Mouse (Mus musculus): Measurements from ENCODE around the gene Disp1. TPM values are rescaled to one million over a fixed set of nuclear protein-coding genes. Genes with fewer than 3 reads are reported as not detected.
A peak's percentile ranks its signal among the peaks of the same experiment; 100 is the strongest.

Disp1 gene
- total RNA-seq, 4 experiments from 2014 or later = 6.9 to 8.5 (median 7.4) TPM

GRCm38 (mm10) chr1:183091203-183091602 is 130.1 kb downstream of the Disp1 start:
- no peak for DNase-seq (ENCODE audit: low spot score in 2 of 2)

GRCm38 (mm10) chr1:183088661-183089060 is 132.7 kb downstream of the Disp1 start:
- DNase-seq (ENCODE audit: low spot score in 2 of 2) = no peak

GRCm38 (mm10) chr1:183086843-183087242 is 134.5 kb downstream of the Disp1 start:
- DNase-seq (ENCODE audit: low spot score in 2 of 2) = no peak

GRCm38 (mm10) chr1:183084085-183085050 is 137.0 kb downstream of the Disp1 start:
- peak in 1 of 2 experiments; percentile 54 for DNase-seq (ENCODE audit: low spot score in 2 of 2)

GRCm38 (mm10) chr1:183082436-183082835 is 138.9 kb downstream of the Disp1 start:
- no peak for DNase-seq (ENCODE audit: low spot score in 2 of 2)

- no peak for DNase-seq (ENCODE audit: low spot score in 2 of 2)
These were observed 140.2 kb downstream of the Disp1 start for GRCm38 (mm10) chr1:183081126-183081525.

GRCm38 (mm10) chr1:183075121-183075822 is 146.1 kb downstream of the Disp1 start:
- peak in 1 of 2 experiments; percentile 44 for DNase-seq (ENCODE audit: low spot score in 2 of 2)

GRCm38 (mm10) chr1:183072263-183073050 is 148.9 kb downstream of the Disp1 start:
- DNase-seq (ENCODE audit: low spot score in 2 of 2) = no peak

- no peak for DNase-seq (ENCODE audit: low spot score in 2 of 2)
These were observed 151.2 kb downstream of the Disp1 start for GRCm38 (mm10) chr1:183069954-183070649.

GRCm38 (mm10) chr1:183067807-183068206 is 153.5 kb downstream of the Disp1 start:
- no peak for DNase-seq (ENCODE audit: low spot score in 2 of 2)

- no peak for DNase-seq (ENCODE audit: low spot score in 2 of 2)
These were observed 154.3 kb downstream of the Disp1 start for GRCm38 (mm10) chr1:183066981-183067380.

GRCm38 (mm10) chr1:183060611-183061010 is 160.7 kb downstream of the Disp1 start:
- no peak for DNase-seq (ENCODE audit: low spot score in 2 of 2)

GRCm38 (mm10) chr1:183056289-183056655 is 165.1 kb downstream of the Disp1 start:
- DNase-seq (ENCODE audit: low spot score in 2 of 2) = no peak

- DNase-seq (ENCODE audit: low spot score in 2 of 2) = no peak
These were observed 165.6 kb downstream of the Disp1 start for GRCm38 (mm10) chr1:183055608-183056288.

GRCm38 (mm10) chr1:183052663-183053062 is 168.7 kb downstream of the Disp1 start:
- DNase-seq (ENCODE audit: low spot score in 2 of 2) = no peak

- DNase-seq (ENCODE audit: low spot score in 2 of 2) = no peak
These were observed 172.0 kb downstream of the Disp1 start for GRCm38 (mm10) chr1:183049295-183049694.

- DNase-seq (ENCODE audit: low spot score in 2 of 2) = no peak
These were observed 173.3 kb downstream of the Disp1 start for GRCm38 (mm10) chr1:183047913-183048523.

GRCm38 (mm10) chr1:183047191-183047912 is 174.0 kb downstream of the Disp1 start:
- no peak for DNase-seq (ENCODE audit: low spot score in 2 of 2)

- no peak for DNase-seq (ENCODE audit: low spot score in 2 of 2)
These were observed 175.2 kb downstream of the Disp1 start for GRCm38 (mm10) chr1:183046081-183046480.
